Mouse (Mus musculus) MEL-GATA-1-ER (cell line): Measurements from ENCODE around the gene Plekha8.

Source experiments
- DNase-seq: peaks from one replicate; pipeline ENCODE4 v3.0.0-alpha.2; 2012; ENCODE audit warnings: low read depth; ENCODE audit errors: extremely low read depth

The Plekha8 gene

DNA sequence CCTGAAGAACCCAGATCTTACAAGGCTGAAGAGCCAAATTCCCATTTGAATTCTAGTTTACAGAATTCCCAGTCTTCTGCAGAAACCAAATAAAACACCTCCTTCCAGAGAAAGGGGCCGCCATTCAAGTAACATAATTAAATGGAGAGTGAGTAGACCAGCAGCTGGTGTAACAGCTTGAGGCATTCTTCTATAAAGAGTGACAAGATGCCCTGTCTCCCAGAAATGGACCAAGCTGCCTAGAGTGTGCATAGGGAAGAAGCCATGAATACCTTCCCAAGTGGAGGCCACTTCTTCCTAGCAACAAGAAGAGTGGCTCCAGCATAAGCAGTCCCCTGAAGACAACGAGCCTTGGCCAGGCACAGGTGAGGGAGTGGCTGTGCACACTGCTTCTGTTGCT, 47.0 kb downstream of the Plekha8 start:
- DNase-seq = no peak

DNA sequence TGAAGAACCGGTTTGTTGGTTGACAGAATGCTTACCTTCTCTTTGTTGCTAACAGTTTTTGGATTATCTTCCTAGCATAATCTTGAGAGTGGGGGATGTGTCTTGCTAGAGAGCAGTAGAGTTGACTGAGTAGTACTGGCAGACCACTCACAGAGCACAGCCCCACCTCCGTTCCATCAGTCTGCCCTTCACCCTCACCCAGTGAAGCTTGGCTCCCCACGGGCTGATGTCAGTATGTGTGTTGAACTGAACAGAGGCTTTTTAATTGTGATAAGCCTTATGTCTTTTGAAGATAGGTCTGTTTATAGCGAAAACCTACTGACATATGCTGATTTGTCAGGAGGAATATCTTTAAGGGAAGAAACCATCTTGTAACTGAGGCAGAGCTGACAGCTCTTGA, 48.3 kb downstream of the Plekha8 start:
- DNase-seq = no peak

DNA sequence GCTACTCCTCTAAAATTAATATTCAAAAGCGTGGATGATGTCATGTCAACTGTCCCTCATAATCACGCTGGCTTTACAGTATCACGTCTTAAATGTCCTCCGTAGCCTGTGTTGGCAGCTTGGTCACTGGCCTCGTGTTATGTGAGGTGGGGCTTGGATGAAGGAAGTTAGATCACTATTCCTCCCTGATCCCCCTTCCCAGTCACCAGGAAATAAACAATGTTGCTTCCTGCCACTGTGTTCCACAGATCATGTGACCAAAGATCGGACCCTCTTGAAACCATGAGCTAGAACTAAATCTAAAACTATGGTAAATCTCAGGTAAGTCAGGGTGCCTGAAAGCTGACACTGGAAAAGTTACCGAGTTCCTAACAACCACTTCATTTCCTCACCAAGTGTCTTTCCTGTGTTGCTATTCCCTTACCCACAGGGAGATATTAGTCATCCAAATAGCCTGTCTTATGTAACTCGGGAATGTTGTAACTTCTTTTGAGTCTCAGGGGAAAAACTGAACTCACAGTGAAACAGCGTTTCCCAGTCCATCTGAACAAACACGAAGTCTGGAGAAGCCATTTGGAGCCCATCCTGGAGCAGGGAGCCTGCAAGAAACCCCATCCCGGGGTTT, 60.7 kb downstream of the Plekha8 start:
- DNase-seq = no peak

DNA sequence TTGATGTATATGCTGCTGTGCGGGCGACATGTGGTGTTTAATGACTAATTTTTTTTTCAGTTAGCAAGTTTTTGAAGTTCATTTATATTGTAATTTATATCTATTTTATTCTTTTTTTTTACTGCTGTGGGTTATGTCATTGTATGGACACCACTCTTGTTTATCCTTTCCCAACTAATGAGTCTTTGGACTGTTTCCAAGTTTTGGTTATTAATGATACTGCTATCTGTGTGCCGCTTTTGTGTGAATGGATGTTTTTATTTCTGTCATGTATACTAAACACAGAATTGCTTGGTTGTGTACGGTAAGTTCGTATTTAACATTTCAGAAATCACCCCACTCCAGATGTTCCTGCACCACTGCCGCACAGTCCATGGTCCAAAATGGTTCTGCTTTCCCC, 63.0 kb downstream of the Plekha8 start:
- DNase-seq = no peak

DNA sequence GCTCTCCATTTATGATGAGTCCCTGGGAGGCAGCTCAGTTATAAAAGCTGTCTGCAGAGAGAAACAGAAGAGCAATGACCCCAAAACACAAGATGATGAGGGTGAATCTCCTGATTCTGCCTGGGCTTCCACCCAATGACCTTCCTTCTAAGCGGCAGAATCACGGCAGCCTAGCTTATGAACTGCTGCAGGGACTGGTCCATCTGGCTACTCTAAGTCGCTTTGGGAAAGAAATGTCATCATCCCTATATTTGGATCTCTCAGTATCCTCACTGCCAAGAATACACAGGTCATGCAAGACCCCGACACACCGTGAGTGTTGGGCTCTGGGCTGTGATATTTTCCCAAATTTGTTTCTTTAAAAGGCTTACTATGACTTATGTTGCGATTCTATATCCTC, 75.0 kb downstream of the Plekha8 start:
- no peak for DNase-seq

DNA sequence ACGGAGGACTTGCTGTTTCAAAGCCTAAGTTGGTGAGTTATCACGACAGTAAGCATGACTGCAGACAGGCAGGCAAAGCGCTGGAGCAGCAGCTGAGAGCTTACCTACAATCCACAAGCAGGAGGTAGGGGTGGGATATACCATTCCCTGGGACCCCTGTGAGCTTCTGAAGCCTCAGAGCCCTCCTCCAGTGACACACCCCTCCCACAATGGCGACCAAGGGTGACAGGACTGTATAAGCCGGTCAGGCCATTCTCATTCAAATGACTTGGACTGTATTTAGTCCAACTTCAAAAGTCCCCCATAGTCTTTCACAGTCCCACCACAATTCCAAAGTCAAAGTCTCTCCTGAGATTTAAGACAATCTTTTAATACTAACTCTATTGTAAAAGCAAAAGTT, 78.0 kb downstream of the Plekha8 start:
- no peak for DNase-seq

DNA sequence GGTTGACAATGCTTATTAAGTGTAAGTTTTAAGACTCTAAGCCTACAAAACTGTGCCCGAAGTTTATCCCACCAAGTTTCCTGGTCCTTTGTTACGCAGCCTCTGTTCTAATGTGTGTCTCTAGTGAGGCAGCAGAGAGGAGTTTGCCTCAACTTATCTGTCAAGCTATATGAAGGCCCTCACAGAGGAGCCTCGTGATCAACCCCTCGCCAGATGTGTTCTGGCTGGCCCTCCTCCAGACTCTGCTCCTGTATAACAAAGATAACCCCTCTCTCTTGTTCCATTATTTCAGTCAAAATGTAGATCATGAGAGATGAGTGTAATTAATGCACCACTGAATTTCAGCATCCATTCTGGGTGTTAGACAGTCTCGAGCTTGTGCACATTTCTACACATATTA, 84.8 kb downstream of the Plekha8 start:
- DNase-seq = peak; percentile 75

DNA sequence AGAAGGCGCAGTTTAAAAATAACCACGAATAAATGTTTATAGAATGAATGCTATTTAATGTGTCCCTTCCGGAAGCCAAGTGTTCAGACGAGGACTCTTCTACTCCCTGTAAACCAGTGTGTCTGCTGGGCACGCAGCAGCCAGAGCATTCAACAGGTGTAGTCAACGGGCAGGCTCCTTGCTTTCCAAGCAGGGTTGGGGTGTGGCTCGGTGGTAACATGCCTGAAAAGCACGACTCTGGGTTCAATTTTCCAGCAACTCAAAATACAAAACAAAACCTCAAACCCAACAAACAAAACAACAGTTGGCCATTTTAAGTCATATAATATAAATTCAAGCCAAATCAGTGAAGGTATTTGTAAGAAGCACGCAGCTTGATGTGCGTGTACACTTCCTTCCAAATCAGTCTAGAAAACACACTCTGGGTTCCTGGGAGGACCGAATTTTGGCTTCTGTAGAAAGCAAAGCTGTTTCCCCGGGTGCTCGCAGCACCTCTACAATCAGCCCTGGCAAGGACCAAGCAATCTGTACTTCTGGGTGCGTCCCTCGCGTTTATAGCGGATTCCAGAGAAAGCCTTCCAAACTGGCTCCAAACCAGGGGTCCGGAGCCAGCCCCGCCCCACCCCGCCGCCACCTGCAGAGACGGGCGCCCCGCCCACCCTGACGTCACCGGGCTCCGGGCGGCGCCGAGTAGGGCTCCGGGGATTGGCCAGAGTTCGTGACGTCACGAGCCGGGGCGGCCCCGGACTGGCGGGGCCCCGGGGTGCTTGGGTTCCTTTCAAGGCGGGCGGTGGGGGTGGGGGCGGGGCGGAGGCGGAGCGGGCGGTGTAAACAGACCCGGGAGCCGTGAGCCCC, 86.2 kb downstream of the Plekha8 start, which contains the start of gene Mturn:
Mturn (plus strand) TSS at position 734 of the 855 bp plus-strand sequence.
- DNase-seq = peak; percentile 47

DNA sequence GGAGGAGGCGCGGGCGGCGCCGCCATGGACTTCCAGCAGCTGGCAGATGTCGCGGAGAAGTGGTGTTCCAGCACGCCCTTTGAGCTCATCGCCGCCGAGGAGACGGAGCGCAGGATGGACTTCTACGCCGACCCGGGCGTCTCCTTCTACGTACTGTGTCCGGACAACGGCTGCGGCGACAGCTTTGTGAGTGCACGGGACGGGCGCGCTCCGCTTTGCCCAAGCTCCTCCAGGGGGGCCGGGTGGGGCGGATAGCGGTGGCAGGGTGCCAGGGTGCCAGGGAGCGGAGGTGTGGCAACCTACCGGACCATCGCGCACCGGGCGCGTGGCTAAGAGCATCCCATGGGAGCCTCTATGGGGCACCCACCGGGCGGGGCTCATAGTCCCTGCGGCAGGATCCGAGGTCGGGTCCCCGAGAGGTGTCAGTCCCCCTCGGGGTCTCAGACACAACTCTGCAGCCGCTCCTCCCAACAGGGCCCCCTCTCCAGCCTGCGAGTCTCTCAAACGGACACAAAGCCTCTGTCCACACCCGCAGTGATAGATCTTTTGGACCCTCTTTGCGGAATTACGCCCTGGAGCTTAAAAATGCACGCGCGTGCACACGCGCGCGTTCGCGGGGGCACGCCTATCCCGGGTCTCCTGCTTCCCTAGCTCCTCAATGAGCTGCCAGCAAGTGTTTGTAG, 87.0 kb downstream of the Plekha8 start:
- DNase-seq = no peak

DNA sequence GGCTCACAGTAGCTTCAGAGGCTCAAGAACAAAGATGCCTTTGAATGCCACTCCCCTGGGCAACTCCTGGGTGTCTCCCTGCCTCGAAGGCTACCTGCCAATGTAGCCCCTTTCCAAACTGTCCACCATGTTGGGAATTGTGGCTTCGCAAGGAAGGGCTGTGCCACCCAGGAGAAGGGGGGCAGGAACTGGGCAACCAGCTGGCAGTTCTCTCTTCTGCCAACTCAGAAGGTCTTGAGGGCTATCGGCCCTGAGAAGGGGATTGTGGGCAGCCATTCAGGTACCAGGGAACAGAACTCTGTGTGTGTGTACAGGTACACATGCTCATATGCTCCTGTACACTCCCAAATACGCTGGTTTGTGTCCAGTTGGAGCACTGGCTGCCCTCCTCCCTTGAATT, 89.2 kb downstream of the Plekha8 start:
- no peak for DNase-seq

DNA sequence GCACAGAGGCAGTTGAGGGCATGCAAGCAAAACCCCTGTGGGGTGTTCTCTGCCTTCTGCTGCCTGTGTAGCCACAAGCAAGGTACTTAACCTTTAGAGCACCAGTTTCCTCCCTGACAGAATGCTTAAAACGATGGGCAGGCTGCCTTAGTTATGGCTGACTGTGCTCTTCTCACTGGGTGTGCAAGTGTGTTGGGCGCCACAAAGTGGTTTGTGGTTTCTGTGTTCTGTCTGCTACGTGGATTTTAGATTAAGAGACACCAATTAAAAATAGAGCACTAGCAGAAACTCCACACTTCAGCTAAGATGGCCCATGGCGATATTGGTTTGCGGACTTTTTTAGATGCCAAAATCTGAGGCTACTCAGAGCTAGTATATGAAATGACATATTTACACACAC, 90.2 kb downstream of the Plekha8 start:
- DNase-seq = no peak

DNA sequence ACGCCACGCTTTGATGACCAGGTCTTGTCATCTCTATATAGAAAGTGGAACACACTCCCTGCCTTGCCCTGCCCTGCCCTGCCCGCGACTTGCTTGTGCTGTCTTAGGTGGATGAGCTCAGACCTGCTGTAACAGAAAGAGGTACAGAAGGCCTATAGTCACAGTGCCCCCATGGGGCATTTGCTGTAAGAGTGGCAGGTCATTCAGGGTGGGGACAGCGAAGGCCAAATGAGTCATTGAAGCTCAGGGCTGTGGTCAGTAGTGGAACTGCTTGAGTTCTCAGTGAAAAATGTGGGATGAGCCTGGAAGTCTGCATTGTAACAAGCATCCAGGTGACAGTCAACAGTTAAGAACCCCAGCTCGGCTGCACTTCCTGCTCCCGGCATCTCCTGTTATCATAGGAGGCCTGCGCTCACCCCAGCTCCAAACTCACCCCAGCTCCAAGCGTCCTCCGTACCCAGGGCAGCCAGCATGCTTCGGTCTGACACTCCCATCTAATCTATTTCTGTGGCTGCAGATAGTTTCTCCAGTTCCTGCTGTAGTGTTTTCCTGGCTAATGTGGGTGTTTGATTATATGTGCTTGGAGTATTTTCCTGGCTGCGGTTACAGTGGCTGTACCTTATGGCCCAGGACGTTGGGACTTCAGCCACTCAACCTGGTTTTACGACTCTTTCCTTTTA, 90.9 kb downstream of the Plekha8 start:
- DNase-seq = peak; percentile 54

DNA sequence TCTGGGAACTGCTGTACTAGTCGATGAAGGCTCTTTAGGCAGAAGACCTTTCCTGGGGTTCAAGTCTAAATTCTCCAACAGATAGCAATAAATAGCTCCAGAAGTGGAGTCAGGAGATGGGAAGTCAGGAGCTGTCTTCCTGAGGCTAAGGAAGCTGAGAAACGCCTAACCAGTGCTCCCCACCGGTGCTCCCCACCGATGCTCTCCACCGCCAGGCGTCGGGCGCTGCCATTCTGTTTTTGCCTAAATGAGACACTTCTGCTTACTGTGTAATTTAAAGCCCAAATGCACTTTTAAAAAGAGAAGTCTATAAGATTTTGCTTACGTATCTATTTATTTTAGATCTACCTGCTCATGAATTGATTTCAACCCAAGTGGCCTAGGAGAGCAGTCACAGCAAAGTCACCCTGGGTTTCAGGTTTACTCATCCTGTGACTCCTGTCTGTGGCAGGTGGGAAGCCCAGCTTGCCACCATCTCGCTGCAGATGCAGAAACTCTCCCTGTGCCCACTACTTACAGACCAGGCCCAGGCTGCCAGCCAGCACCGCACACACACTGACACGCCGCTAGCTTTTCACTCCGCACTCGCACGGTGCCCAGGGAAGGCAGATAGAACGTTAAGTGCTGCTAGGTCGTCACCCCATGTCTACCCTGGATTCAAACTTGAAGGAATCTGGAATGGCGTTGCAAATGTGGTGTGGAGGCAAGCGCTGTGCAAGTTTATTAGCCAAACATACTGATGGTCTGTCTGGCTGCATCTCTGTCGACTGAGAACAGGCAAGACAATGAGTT, 92.2 kb downstream of the Plekha8 start:
- DNase-seq = no peak

DNA sequence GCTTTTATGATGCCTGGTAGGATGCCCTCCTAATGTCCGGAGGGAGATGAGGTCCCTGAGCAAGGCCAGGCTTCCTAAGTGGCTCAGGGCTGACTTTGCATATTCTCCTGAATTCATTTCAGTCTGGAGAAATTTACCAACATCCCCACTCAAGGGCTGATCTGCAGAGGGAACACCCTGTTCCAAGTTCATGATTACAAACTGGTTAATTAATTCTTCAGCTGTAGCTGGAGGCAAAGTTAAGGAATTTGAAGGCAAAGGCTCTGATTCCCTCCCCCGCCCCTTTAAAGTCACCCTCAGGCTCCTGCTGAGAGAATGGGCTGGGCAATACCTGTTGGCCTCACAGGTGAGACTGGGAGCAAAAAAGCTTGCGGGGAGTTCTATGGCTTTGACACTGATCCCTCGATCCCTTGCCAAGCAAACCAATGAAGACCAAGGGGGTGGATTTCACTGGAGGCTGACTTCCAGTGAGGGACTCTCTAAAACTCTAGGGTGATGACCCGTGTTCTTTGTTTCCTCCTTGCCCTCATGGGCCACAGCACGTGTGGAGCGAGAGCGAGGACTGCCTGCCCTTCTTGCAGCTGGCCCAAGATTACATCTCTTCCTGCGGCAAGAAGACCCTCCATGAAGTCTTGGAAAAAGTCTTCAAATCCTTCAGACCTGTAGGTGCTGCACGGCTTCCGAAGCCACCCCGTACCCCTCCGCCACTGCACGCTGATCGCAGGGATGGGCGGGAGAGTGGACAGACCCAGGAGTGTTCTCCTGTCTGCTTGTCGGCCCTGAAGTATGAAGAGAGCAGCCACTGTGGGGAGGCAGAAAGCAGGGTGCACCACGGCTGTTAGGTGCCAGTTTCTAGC, 93.8 kb downstream of the Plekha8 start:
- DNase-seq = no peak

DNA sequence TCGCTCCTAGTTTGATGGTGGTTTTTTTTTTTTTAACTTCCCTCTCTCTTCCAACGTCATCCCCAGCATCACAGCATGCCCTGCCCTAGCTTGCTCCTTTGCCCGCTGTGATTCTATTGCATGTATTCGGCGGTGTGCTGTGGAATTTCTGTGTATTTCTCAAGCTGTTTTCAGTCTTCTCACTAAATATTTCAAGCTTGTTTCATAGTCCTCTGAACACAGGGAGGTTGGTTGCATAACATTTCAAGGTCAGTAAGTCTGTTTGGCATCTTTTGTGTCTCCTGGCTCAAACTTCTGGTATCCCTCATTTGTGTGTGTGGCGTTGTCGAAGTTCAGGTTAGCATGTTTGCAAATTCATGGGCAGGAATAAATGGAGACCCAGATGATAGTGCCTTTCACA, 94.8 kb downstream of the Plekha8 start:
- DNase-seq = no peak

DNA sequence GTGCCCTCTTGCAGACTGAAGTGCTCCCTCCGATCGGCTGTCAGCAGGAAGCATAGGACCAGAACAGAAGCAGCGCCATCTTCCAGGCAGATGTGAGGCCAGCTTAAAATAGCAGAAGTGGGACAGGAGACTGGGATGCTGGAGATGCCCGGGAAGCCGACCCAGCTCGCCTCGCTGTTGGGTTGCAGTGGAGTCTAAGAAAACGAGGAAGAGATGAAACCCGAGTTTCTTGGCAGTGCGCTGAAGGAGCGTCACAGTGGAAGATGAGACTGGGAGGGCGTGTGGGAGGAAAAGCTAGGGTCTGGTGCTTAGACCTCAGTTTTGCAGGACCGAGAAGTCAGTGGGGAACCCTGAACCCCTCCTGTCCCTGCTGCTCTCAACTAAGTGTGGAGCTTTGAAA, 95.9 kb downstream of the Plekha8 start:
- DNase-seq = no peak

DNA sequence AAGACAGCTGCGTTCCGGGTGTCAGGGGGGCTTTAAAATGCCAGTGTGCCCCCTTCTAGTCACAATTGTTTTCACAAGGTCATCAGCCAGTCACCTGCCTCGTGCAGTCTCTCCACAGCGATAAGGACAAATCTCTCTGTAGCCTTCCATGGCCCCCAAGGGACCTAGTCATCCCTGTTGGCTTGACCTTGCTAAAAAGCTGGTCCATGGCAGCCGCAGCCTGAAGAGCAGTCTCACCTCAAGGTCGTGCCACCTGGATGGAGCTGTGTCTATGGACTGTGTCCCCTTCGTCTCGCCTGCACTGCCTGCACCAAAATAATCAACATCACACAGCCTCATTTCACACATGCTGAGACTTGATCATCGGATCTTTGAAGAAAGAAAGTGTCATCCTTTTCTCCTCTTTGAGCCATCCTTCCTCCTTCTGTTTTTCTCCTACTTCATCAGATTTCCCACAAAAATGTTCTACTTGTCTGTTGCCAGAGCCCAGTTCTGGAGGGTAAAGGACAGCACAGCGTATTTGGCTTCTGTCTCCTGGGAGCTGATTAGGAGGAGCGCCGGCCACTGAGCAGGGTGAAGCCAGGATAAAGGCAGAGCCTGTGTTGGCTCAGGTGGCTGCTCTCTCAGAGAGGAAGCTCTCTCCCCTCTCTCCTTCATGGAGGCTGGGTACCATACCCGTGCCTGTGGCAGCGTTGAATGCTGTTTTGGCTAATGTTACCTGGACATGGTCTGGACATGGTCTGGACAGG, 96.6 kb downstream of the Plekha8 start:
- DNase-seq = no peak

DNA sequence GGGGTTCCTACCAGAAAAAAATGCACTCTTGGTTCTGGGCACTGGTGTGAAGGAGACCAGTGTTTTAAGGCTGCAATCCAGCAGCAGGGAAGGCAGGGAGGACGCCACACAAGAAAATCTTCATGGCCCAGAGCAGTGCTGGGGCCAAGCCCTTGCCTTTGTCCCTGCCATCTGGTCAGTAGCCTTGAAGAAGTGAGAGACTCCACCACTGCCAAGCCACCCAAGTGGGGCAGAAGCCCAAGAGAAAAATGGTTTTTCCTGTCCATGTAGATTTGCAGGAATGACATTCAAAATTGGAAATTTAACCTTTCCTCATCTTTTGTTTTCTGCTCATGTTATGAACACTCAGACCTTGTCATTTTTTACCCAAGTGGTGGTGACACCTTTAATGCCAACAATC, 97.3 kb downstream of the Plekha8 start:
- DNase-seq = no peak

DNA sequence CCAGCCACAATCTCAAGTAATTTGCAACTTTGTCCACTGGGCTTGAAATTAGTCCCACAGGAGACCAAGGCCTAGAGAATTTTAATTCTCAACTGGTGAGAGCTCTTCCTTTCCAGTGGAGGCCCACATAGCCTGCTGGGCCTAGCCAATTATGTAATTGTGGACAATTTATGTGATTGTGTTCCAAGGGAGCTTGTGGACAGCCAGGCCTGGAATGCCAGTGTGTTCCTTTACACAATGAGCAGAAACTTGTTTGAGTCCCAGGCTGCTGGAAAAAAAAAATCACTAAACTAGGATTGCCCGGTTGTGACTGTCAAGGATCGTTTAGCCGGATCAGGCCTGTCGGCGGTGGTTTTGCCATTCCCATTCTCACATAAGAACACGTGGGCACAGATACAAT, 98.4 kb downstream of the Plekha8 start:
- DNase-seq = no peak
